Comparison of ENCODE assay signal across 9 mouse cellular contexts in genomic region chr10:109765650-109766049, GRCm38 (mm10).
DNase-seq lines count a peak whose midpoint lies in the region; ATAC-seq lines count a peak whose summit lies in the region.
"Had no signal": no experiment of that assay in that cellular context is flagged by ENCODE, and none has a peak within 500 bp of the region (broad histone marks: within the 10 kb centered on the region; RNA-seq: fewer than 3 reads in every experiment).

No protein-coding gene starts in this region.

- H3K4me3 ChIP-seq in hindbrain, embryonic 10.5 days, result no peak overlapping the region
- no peak overlapping the region for H3K4me3 ChIP-seq in hindbrain, embryonic 13.5 days
- H3K4me3 ChIP-seq: limb, embryonic 13.5 days had no signal

- no peak overlapping the region for H3K9ac ChIP-seq in hindbrain, embryonic 13.5 days
- H3K9ac ChIP-seq: limb, embryonic 13.5 days had no signal

- H3K27me3 ChIP-seq in hindbrain, embryonic 10.5 days (ENCODE audit: insufficient read depth, poor library complexity, severe bottlenecking), result no peaks in the 10 kb centered on the region
- H3K27me3 ChIP-seq in hindbrain, embryonic 13.5 days, result no peaks in the 10 kb centered on the region
- H3K27me3 ChIP-seq: limb, embryonic 13.5 days had no signal

- 0% methylated on average over 2 of the region's 2 CpGs for WGBS in hindbrain, embryonic 10.5 days
- WGBS in hindbrain, embryonic 13.5 days, result 5% methylated on average over 2 of the region's 2 CpGs

- no peaks in the 10 kb centered on the region for H3K9me3 ChIP-seq in hindbrain, embryonic 10.5 days
- no peaks in the 10 kb centered on the region for H3K9me3 ChIP-seq in hindbrain, embryonic 13.5 days
- H3K9me3 ChIP-seq: limb, embryonic 13.5 days had no signal

- DNase-seq in hindbrain, embryonic 10.5 days (ENCODE audit: low spot score), result peak; percentile 43
- peak; percentile 34 for DNase-seq in ES-CJ7 (ENCODE audit: low read depth, low spot score)
- DNase-seq in adrenal gland, postnatal 25 days, result peak; percentile 66
- DNase-seq in fibroblast of lung, adult 2 months (ENCODE audit: low read depth), result peak; percentile 31
- DNase-seq in left cerebral cortex, adult 11 months (ENCODE audit: low spot score), result peak; percentile 59
- DNase-seq in retina, postnatal 1 day, result peak; percentile 70
- DNase-seq in natural killer cell, adult 2 months (ENCODE audit: low spot score in 2 of 2), result no peak

- H3K36me3 ChIP-seq in hindbrain, embryonic 10.5 days, result no peaks in the 10 kb centered on the region
- 0 out of 2 replicates have a peak, but pooled peaks cover 4% of the 10 kb centered on the region for H3K36me3 ChIP-seq in hindbrain, embryonic 13.5 days
- H3K36me3 ChIP-seq: limb, embryonic 13.5 days had no signal

- no peak overlapping the region for H3K4me2 ChIP-seq in hindbrain, embryonic 13.5 days
- H3K4me2 ChIP-seq: limb, embryonic 13.5 days had no signal

- H3K4me1 ChIP-seq in hindbrain, embryonic 10.5 days (replicated peaks), result no peaks in the 10 kb centered on the region
- no peaks in the 10 kb centered on the region for H3K4me1 ChIP-seq in hindbrain, embryonic 13.5 days (replicated peaks)
- H3K4me1 ChIP-seq: limb, embryonic 13.5 days had no signal

- H3K27ac ChIP-seq in hindbrain, embryonic 10.5 days, result no peak overlapping the region
- H3K27ac ChIP-seq in hindbrain, embryonic 13.5 days, result no peak overlapping the region
- H3K27ac ChIP-seq: limb, embryonic 13.5 days had no signal

- no peak for ATAC-seq in hindbrain, embryonic 13.5 days (ENCODE audit: low FRiP score)

Comparison
In these comparisons a context has a peak if more than half of its experiments do, and no peak if none do; other contexts are left out.
1. DNase-seq: peak in hindbrain, embryonic 10.5 days (single experiment), ES-CJ7 (single experiment), adrenal gland, postnatal 25 days (single experiment), fibroblast of lung, adult 2 months (single experiment), left cerebral cortex, adult 11 months (single experiment) and retina, postnatal 1 day (single experiment); none in natural killer cell, adult 2 months (0 of 2).